In the genomic region with DNA sequence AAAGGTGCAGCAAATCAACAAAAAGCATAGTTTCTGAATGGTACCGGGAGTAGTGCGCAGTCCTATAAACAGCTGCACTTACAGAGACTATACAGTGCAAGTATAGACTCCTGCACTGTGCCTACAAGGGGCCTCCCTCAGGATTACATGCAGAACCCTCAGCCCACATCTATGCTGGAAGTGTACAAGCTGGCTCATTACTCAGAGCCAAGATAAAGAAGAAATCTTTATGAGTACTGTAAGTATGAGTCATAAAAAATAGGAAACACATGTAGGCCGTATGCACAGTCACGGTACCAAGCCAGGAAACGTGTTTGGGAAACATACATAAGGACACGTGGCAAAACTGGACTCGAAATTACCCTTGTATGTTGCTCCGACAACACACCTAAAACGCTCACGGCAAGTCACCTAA, we compare ENCODE assay signal across 8 mouse cellular contexts.
DNase-seq lines count a peak whose midpoint lies in the region; ATAC-seq and TF ChIP-seq lines count a peak whose summit lies in the region.

No protein-coding gene starts in this region.

- H3K4me1 ChIP-seq in forebrain, postnatal 0 days (ENCODE audit: insufficient read depth), result no peaks in the 10 kb centered on the region
- no peaks in the 10 kb centered on the region for H3K4me1 ChIP-seq in forebrain, embryonic 13.5 days
- peaks cover 28% of the 10 kb centered on the region for H3K4me1 ChIP-seq in embryonic fibroblast, embryonic 13.5 days (ENCODE audit: control insufficient read depth, insufficient read depth, low read length)
- H3K4me1 ChIP-seq in neural tube, embryonic 15.5 days, result peaks cover 17% of the 10 kb centered on the region
- 0 out of 2 replicates have a peak, but pooled peaks cover 3% of the 10 kb centered on the region for H3K4me1 ChIP-seq in midbrain, embryonic 16.5 days (ENCODE audit: control insufficient read depth, insufficient read depth, low read length)
- peaks cover 6% of the 10 kb centered on the region; the same call in 1 of the 2 replicates for H3K4me1 ChIP-seq in forebrain, embryonic 12.5 days

- no peak overlapping the region for H3K4me3 ChIP-seq in forebrain, postnatal 0 days (ENCODE audit: low read depth, low read length)
- H3K4me3 ChIP-seq in forebrain, embryonic 13.5 days, result no peak overlapping the region
- H3K4me3 ChIP-seq in embryonic fibroblast, embryonic 13.5 days (ENCODE audit: insufficient read depth, low read length), result no peak overlapping the region
- no peak overlapping the region for H3K4me3 ChIP-seq in neural tube, embryonic 15.5 days (replicated peaks)
- H3K4me3 ChIP-seq in midbrain, embryonic 16.5 days (ENCODE audit: low read depth, low read length), result no peak overlapping the region
- no peak overlapping the region for H3K4me3 ChIP-seq in forebrain, embryonic 12.5 days (replicated peaks)

- H3K27ac ChIP-seq in forebrain, postnatal 0 days (ENCODE audit: low read depth, low read length), result no peak overlapping the region
- no peak overlapping the region for H3K27ac ChIP-seq in forebrain, embryonic 13.5 days
- H3K27ac ChIP-seq in embryonic fibroblast, embryonic 13.5 days (ENCODE audit: insufficient read depth, low read length), result peak overlapping the region; percentile 95
- peak overlapping the region; percentile 19; the same call in 1 of the 2 replicates for H3K27ac ChIP-seq in neural tube, embryonic 15.5 days (replicated peaks)
- no peak overlapping the region for H3K27ac ChIP-seq in midbrain, embryonic 16.5 days (ENCODE audit: low read length)
- no peak overlapping the region for H3K27ac ChIP-seq in forebrain, embryonic 12.5 days

- TF ChIP-seq POLR2A in embryonic fibroblast, embryonic 13.5 days (IDR thresholded peaks at IDR 0.05; ENCODE audit: low read depth, low read length), result no peak

- H3K36me3 ChIP-seq in forebrain, postnatal 0 days (ENCODE audit: insufficient read depth), result no peaks in the 10 kb centered on the region
- H3K36me3 ChIP-seq in forebrain, embryonic 13.5 days (ENCODE audit: poor library complexity, severe bottlenecking), result no peaks in the 10 kb centered on the region
- no peaks in the 10 kb centered on the region for H3K36me3 ChIP-seq in neural tube, embryonic 15.5 days
- H3K36me3 ChIP-seq in midbrain, embryonic 16.5 days (ENCODE audit: control insufficient read depth, insufficient read depth, low read length), result no peaks in the 10 kb centered on the region
- H3K36me3 ChIP-seq in forebrain, embryonic 12.5 days (replicated peaks), result no peaks in the 10 kb centered on the region

- WGBS in forebrain, postnatal 0 days, result 79% methylated on average over 10 of the region's 10 CpGs
- 92% methylated on average over 10 of the region's 10 CpGs for whole genome bisulfite sequencing in forebrain, embryonic 13.5 days
- 70% methylated on average over 10 of the region's 10 CpGs for whole genome bisulfite sequencing in neural tube, embryonic 15.5 days
- 91% methylated on average over 10 of the region's 10 CpGs for WGBS in midbrain, embryonic 16.5 days
- 85% methylated on average over 10 of the region's 10 CpGs for WGBS in forebrain, embryonic 12.5 days

- H3K4me2 ChIP-seq in forebrain, postnatal 0 days (ENCODE audit: low read depth), result no peak overlapping the region
- no peak overlapping the region for H3K4me2 ChIP-seq in forebrain, embryonic 13.5 days
- no peak overlapping the region for H3K4me2 ChIP-seq in neural tube, embryonic 15.5 days
- no peak overlapping the region for H3K4me2 ChIP-seq in midbrain, embryonic 16.5 days (ENCODE audit: low read length)
- no peak overlapping the region for H3K4me2 ChIP-seq in forebrain, embryonic 12.5 days

- no peaks in the 10 kb centered on the region for H3K9me3 ChIP-seq in forebrain, postnatal 0 days (ENCODE audit: low read length)
- H3K9me3 ChIP-seq in forebrain, embryonic 13.5 days (replicated peaks), result no peaks in the 10 kb centered on the region
- no peaks in the 10 kb centered on the region for H3K9me3 ChIP-seq in neural tube, embryonic 15.5 days (replicated peaks)
- no peaks in the 10 kb centered on the region for H3K9me3 ChIP-seq in midbrain, embryonic 16.5 days (replicated peaks; ENCODE audit: control insufficient read depth, low read length, poor library complexity, severe bottlenecking)
- no peaks in the 10 kb centered on the region for H3K9me3 ChIP-seq in forebrain, embryonic 12.5 days

- no peak for DNase-seq in forebrain, postnatal 0 days
- peak; percentile 11 to 20 for DNase-seq in left cerebral cortex, adult 9 months (ENCODE audit: low spot score in 2 of 2)
- no peak for DNase-seq in left cerebral cortex, postnatal 4 days

- no peak overlapping the region for H3K9ac ChIP-seq in forebrain, postnatal 0 days
- H3K9ac ChIP-seq in forebrain, embryonic 13.5 days, result no peak overlapping the region
- H3K9ac ChIP-seq in neural tube, embryonic 15.5 days (replicated peaks), result no peak overlapping the region
- H3K9ac ChIP-seq in midbrain, embryonic 16.5 days (ENCODE audit: low read depth, low read length), result no peak overlapping the region
- H3K9ac ChIP-seq in forebrain, embryonic 12.5 days, result no peak overlapping the region

- H3K27me3 ChIP-seq in forebrain, postnatal 0 days (ENCODE audit: insufficient read depth, low read length), result no peaks in the 10 kb centered on the region
- H3K27me3 ChIP-seq in forebrain, embryonic 13.5 days, result no peaks in the 10 kb centered on the region; the same call in 1 of the 2 replicates
- H3K27me3 ChIP-seq in neural tube, embryonic 15.5 days (replicated peaks), result no peaks in the 10 kb centered on the region
- no peaks in the 10 kb centered on the region for H3K27me3 ChIP-seq in midbrain, embryonic 16.5 days (ENCODE audit: control insufficient read depth, insufficient read depth, low read depth, low read length)
- H3K27me3 ChIP-seq in forebrain, embryonic 12.5 days, result no peaks in the 10 kb centered on the region

- peak; percentile 69 for ATAC-seq in forebrain, postnatal 0 days
- no peak for ATAC-seq in forebrain, embryonic 13.5 days
- ATAC-seq in neural tube, embryonic 15.5 days (ENCODE audit: low FRiP score), result no peak
- no peak for ATAC-seq in midbrain, embryonic 16.5 days
- ATAC-seq in forebrain, embryonic 12.5 days (ENCODE audit: low FRiP score), result no peak

- intact Hi-C loops in left cerebral cortex, postnatal 4 days (cut with DNase I), result no loop called here

- no peak for TF ChIP-seq CTCF in forebrain, postnatal 0 days (IDR thresholded peaks at IDR 0.05; ENCODE audit: low read depth)
- no peak for TF ChIP-seq CTCF in embryonic fibroblast, embryonic 13.5 days (IDR thresholded peaks at IDR 0.05; ENCODE audit: borderline replicate concordance, insufficient read depth, low read length)

Comparison
In these comparisons a context has a peak if more than half of its experiments do, and no peak if none do; other contexts are left out.
1. DNase-seq: peak in left cerebral cortex, adult 9 months (2 of 2); none in forebrain, postnatal 0 days (single experiment) and left cerebral cortex, postnatal 4 days (single experiment).
2. H3K27ac ChIP-seq: peak in embryonic fibroblast, embryonic 13.5 days (single experiment) and neural tube, embryonic 15.5 days (single experiment); none in forebrain, postnatal 0 days (single experiment), forebrain, embryonic 13.5 days (single experiment), midbrain, embryonic 16.5 days (single experiment) and forebrain, embryonic 12.5 days (single experiment).